Mouse (Mus musculus) hindbrain, embryonic 14.5 days (tissue): ENCODE data around the gene Sytl1. TPM values are rescaled to one million over a fixed set of nuclear protein-coding genes. Genes with fewer than 3 reads are reported as not detected.

Experiments
- ATAC-seq: fragments of 200-750 bp; cut with Nextera tagmentation; 2 replicates; pipeline ENCODE4 v1.8.0; 2017; ENCODE audit warnings: moderate number of reproducible peaks, mild to moderate bottlenecking, moderate TSS enrichment, moderate library complexity; ENCODE audit not compliant: low FRiP score
- DNase-seq: peaks from one replicate; pipeline ENCODE4 v3.0.0-alpha.2; 2015; ENCODE audit warnings: low spot score
- H3K27ac ChIP-seq: fragments of 300-500 bp; sonication (generic); 2 replicates; pipeline ENCODE4 v1.5.1; 2014; ENCODE audit warnings: mild to moderate bottlenecking, moderate library complexity
- H3K27me3 ChIP-seq: fragments of 300-500 bp; sonication (generic); 2 replicates; pipeline ENCODE4 v1.6.1; 2014; ENCODE audit warnings: mild to moderate bottlenecking, low read length, mixed read lengths; ENCODE audit not compliant: control insufficient read depth, insufficient read depth
- H3K36me3 ChIP-seq: fragments of 300-500 bp; sonication (generic); replicated peaks from 2 replicates; pipeline ENCODE4 v1.6.1; 2014; ENCODE audit not compliant: control insufficient read depth, insufficient read depth
- H3K4me1 ChIP-seq: fragments of 300-500 bp; sonication (generic); replicated peaks from 2 replicates; pipeline ENCODE4 v1.6.1; 2014; ENCODE audit warnings: antibody characterized with exemption, low read length, mixed read lengths; ENCODE audit not compliant: control insufficient read depth, insufficient read depth
- H3K4me2 ChIP-seq: fragments of 300-500 bp; sonication (generic); replicated peaks from 2 replicates; pipeline ENCODE4 v1.6.1; 2014; ENCODE audit warnings: mild to moderate bottlenecking, moderate library complexity
- H3K4me3 ChIP-seq: fragments of 300-500 bp; sonication (generic); replicated peaks from 2 replicates; pipeline ENCODE4 v1.5.1; 2014; ENCODE audit warnings: mild to moderate bottlenecking, low read length
- H3K9ac ChIP-seq: fragments of 300-500 bp; sonication (generic); 2 replicates; pipeline ENCODE4 v1.6.1; 2014
- H3K9me3 ChIP-seq: fragments of 300-500 bp; sonication (generic); 2 replicates; pipeline ENCODE4 v1.6.1; 2016; ENCODE audit warnings: low read length; ENCODE audit not compliant: control insufficient read depth
- WGBS: fragments of 180-500 bp; shearing (Covaris S2); extraction: QIAGEN DNeasy Blood & Tissue Kit; methylation state at CpG from one replicate; pipeline ENCODE4 v1.1.7; 2014; 5-methylcytosine and 5-hydroxymethylcytosine counted together
- polyA plus RNA-seq: library from polyadenylated mRNA; unstranded; fragments of >200 nt; fragmentation: Nextera tagmentation; extraction: Ambion mirVana; gene quantifications from 2 replicates; pipeline ENCODE4 v1.2.1, GENCODE M21; 2014

The Sytl1 gene
- polyA plus RNA-seq, 1 experiment from 2014 or later: 0.43 TPM

- no peaks in the 10 kb centered on the region for H3K9me3 ChIP-seq
- ATAC-seq (no peak), DNase-seq (no peak)
- no peak overlapping the region for H3K4me2 ChIP-seq
- no peaks in the 10 kb centered on the region for H3K36me3 ChIP-seq
- peaks cover 31% of the 10 kb centered on the region for H3K27me3 ChIP-seq
- H3K4me3 ChIP-seq: no peak overlapping the region
- 38% methylated on average over 12 of the region's 12 CpGs for WGBS
- H3K27ac ChIP-seq: no peak overlapping the region
- no peak overlapping the region for H3K9ac ChIP-seq
- no peaks in the 10 kb centered on the region for H3K4me1 ChIP-seq
Measured at GRCm38 (mm10) chr4:133257230-133257629, 5.7 kb downstream of the Sytl1 start.

- Histone ChIP-seq H3K36me3 (no peaks in the 10 kb centered on the region), H3K27me3 (peaks cover 35% of the 10 kb centered on the region), H3K9ac (no peak overlapping the region), H3K4me2 (no peak overlapping the region; the same call in 1 of the 2 replicates), H3K9me3 (no peaks in the 10 kb centered on the region), H3K4me1 (no peaks in the 10 kb centered on the region), H3K4me3 (no peak overlapping the region), H3K27ac (no peak overlapping the region)
- DNase-seq (no peak), ATAC-seq (no peak)
- WGBS: 18% methylated on average over 24 of the region's 24 CpGs
Measured at GRCm38 (mm10) chr4:133256820-133257219, 6.1 kb downstream of the Sytl1 start.

GRCm38 (mm10) chr4:133255392-133255791 lies 7.5 kb downstream of the Sytl1 start:
- Histone ChIP-seq H3K9me3 (no peaks in the 10 kb centered on the region), H3K9ac (no peak overlapping the region), H3K4me2 (no peak overlapping the region), H3K36me3 (no peaks in the 10 kb centered on the region), H3K4me3 (no peak overlapping the region), H3K4me1 (peaks cover 8% of the 10 kb centered on the region), H3K27me3 (peaks cover 49% of the 10 kb centered on the region), H3K27ac (no peak overlapping the region)
- DNase-seq (no peak), ATAC-seq (no peak)
- WGBS: 76% methylated on average over 6 of the region's 6 CpGs

GRCm38 (mm10) chr4:133253412-133253811 lies 9.5 kb downstream of the Sytl1 start:
- WGBS: 78% methylated on average over 12 of the region's 12 CpGs
- DNase-seq: no peak
- Histone ChIP-seq H3K36me3 (no peaks in the 10 kb centered on the region), H3K4me2 (no peak overlapping the region), H3K27ac (no peak overlapping the region), H3K27me3 (peaks cover 63% of the 10 kb centered on the region), H3K9me3 (no peaks in the 10 kb centered on the region), H3K4me3 (no peak overlapping the region), H3K9ac (no peak overlapping the region), H3K4me1 (peaks cover 8% of the 10 kb centered on the region)
- ATAC-seq: no peak

GRCm38 (mm10) chr4:133252089-133252488 lies 10.8 kb downstream of the Sytl1 start:
- no peak for DNase-seq
- Histone ChIP-seq H3K9me3 (no peaks in the 10 kb centered on the region), H3K36me3 (no peaks in the 10 kb centered on the region), H3K9ac (no peak overlapping the region), H3K4me1 (peaks cover 8% of the 10 kb centered on the region), H3K27me3 (peaks cover 71% of the 10 kb centered on the region), H3K4me3 (no peak overlapping the region), H3K27ac (no peak overlapping the region), H3K4me2 (no peak overlapping the region)
- ATAC-seq: no peak
- WGBS: 38% methylated on average over 4 of the region's 4 CpGs

GRCm38 (mm10) chr4:133251214-133251613 lies 11.7 kb downstream of the Sytl1 start:
- H3K27ac ChIP-seq: no peak overlapping the region
- 2% methylated on average over 31 of the region's 31 CpGs for WGBS
- H3K9ac ChIP-seq: peak overlapping the region; percentile 20; the same call in 1 of the 2 replicates
- DNase-seq (no peak), ATAC-seq (no peak)
- H3K27me3 ChIP-seq: peaks cover 72% of the 10 kb centered on the region
- no peaks in the 10 kb centered on the region for H3K9me3 ChIP-seq
- H3K4me3 ChIP-seq: peak overlapping the region; percentile 23
- peaks cover 8% of the 10 kb centered on the region for H3K4me1 ChIP-seq
- peak overlapping the region; percentile 51 for H3K4me2 ChIP-seq
- no peaks in the 10 kb centered on the region for H3K36me3 ChIP-seq

- Histone ChIP-seq H3K4me2 (peak overlapping the region; percentile 51), H3K9ac (no peak overlapping the region), H3K9me3 (no peaks in the 10 kb centered on the region), H3K36me3 (no peaks in the 10 kb centered on the region), H3K27ac (no peak overlapping the region), H3K27me3 (peaks cover 73% of the 10 kb centered on the region), H3K4me3 (peak overlapping the region; percentile 23), H3K4me1 (peaks cover 8% of the 10 kb centered on the region)
- WGBS: 4% methylated on average over 22 of the region's 22 CpGs
- DNase-seq: peak; percentile 73
- ATAC-seq: no peak
Measured at GRCm38 (mm10) chr4:133250609-133251008, 12.3 kb downstream of the Sytl1 start.

- ATAC-seq: no peak
- 82% methylated on average over 13 of the region's 13 CpGs for WGBS
- no peaks in the 10 kb centered on the region for H3K36me3 ChIP-seq
- H3K4me3 ChIP-seq: no peak overlapping the region
- H3K9ac ChIP-seq: no peak overlapping the region
- peaks cover 8% of the 10 kb centered on the region for H3K4me1 ChIP-seq
- no peaks in the 10 kb centered on the region for H3K9me3 ChIP-seq
- DNase-seq: no peak
- no peak overlapping the region for H3K27ac ChIP-seq
- peaks cover 71% of the 10 kb centered on the region for H3K27me3 ChIP-seq
- H3K4me2 ChIP-seq: no peak overlapping the region
Measured at GRCm38 (mm10) chr4:133247806-133248449, 15.0 kb downstream of the Sytl1 start.

GRCm38 (mm10) chr4:133247072-133247471 lies 15.8 kb downstream of the Sytl1 start:
- H3K4me2 ChIP-seq: no peak overlapping the region
- H3K9ac ChIP-seq: no peak overlapping the region
- H3K36me3 ChIP-seq: no peaks in the 10 kb centered on the region
- ATAC-seq (no peak), DNase-seq (no peak)
- no peak overlapping the region for H3K4me3 ChIP-seq
- H3K27ac ChIP-seq: no peak overlapping the region
- H3K9me3 ChIP-seq: no peaks in the 10 kb centered on the region
- peaks cover 72% of the 10 kb centered on the region for H3K27me3 ChIP-seq
- WGBS: 29% methylated on average over 15 of the region's 15 CpGs
- peaks cover 8% of the 10 kb centered on the region for H3K4me1 ChIP-seq

GRCm38 (mm10) chr4:133244289-133244688 lies 18.6 kb downstream of the Sytl1 start:
- no peak for ATAC-seq
- no peaks in the 10 kb centered on the region for H3K36me3 ChIP-seq
- DNase-seq: no peak
- H3K27me3 ChIP-seq: peaks cover 72% of the 10 kb centered on the region
- H3K9me3 ChIP-seq: no peaks in the 10 kb centered on the region
- H3K9ac ChIP-seq: no peak overlapping the region
- no peak overlapping the region for H3K4me2 ChIP-seq
- 94% methylated on average over 1 of the region's 1 CpGs for WGBS
- H3K4me1 ChIP-seq: 0 out of 2 replicates have a peak, but pooled peaks cover 5% of the 10 kb centered on the region
- H3K4me3 ChIP-seq: no peak overlapping the region
- H3K27ac ChIP-seq: no peak overlapping the region
